Mouse (Mus musculus) liver, embryonic 15.5 days (tissue): ENCODE data around the gene Enkd1. TPM values are rescaled to one million over a fixed set of nuclear protein-coding genes. Genes with fewer than 3 reads are reported as not detected.

Experiments
- ATAC-seq: fragments of 200-750 bp; cut with Nextera tagmentation; 2 replicates; pipeline ENCODE4 v1.8.0; 2017; ENCODE audit warnings: moderate number of reproducible peaks, mild to moderate bottlenecking, moderate library complexity; ENCODE audit not compliant: insufficient read depth
- H3K27ac ChIP-seq: fragments of 300-500 bp; sonication (generic); replicated peaks from 2 replicates; pipeline ENCODE4 v1.5.1; 2015; ENCODE audit warnings: mild to moderate bottlenecking, inconsistent platforms
- H3K27me3 ChIP-seq: fragments of 300-500 bp; sonication (generic); 2 replicates; pipeline ENCODE4 v1.6.1; 2015; ENCODE audit warnings: mild to moderate bottlenecking, inconsistent platforms
- H3K36me3 ChIP-seq: fragments of 300-500 bp; sonication (generic); replicated peaks from 2 replicates; pipeline ENCODE4 v1.6.1; 2015; ENCODE audit warnings: moderate library complexity, mild to moderate bottlenecking, inconsistent platforms
- H3K4me1 ChIP-seq: fragments of 300-500 bp; sonication (generic); replicated peaks from 2 replicates; pipeline ENCODE4 v1.6.1; 2015; ENCODE audit warnings: inconsistent platforms
- H3K4me2 ChIP-seq: fragments of 300-500 bp; sonication (generic); 2 replicates; pipeline ENCODE4 v1.6.1; 2015; ENCODE audit warnings: moderate library complexity, mild to moderate bottlenecking, inconsistent platforms
- H3K4me3 ChIP-seq: fragments of 300-500 bp; sonication (generic); replicated peaks from 2 replicates; pipeline ENCODE4 v1.5.1; 2015; ENCODE audit warnings: mild to moderate bottlenecking, inconsistent platforms
- H3K9ac ChIP-seq: fragments of 300-500 bp; sonication (generic); 2 replicates; pipeline ENCODE4 v1.6.1; 2015; ENCODE audit warnings: moderate library complexity, mild to moderate bottlenecking, inconsistent platforms
- H3K9me3 ChIP-seq: fragments of 300-500 bp; sonication (generic); replicated peaks from 2 replicates; pipeline ENCODE4 v1.6.1; 2016; ENCODE audit warnings: inconsistent platforms
- WGBS: fragments of 180-500 bp; shearing (Covaris S2); methylation state at CpG from one replicate; pipeline ENCODE4 v1.1.7; 2015; ENCODE audit warnings: mixed read lengths; ENCODE audit not compliant: insufficient replicate concordance; 5-methylcytosine and 5-hydroxymethylcytosine counted together
- polyA plus RNA-seq: library from polyadenylated mRNA; unstranded; fragments of >200 nt; fragmentation: Nextera tagmentation; extraction: Ambion mirVana; gene quantifications from 2 replicates; pipeline ENCODE4 v1.2.1, GENCODE M21; 2015

Gene Enkd1
- polyA plus RNA-seq, result 4.4 and 5.2 TPM in 2 replicates

DNA sequence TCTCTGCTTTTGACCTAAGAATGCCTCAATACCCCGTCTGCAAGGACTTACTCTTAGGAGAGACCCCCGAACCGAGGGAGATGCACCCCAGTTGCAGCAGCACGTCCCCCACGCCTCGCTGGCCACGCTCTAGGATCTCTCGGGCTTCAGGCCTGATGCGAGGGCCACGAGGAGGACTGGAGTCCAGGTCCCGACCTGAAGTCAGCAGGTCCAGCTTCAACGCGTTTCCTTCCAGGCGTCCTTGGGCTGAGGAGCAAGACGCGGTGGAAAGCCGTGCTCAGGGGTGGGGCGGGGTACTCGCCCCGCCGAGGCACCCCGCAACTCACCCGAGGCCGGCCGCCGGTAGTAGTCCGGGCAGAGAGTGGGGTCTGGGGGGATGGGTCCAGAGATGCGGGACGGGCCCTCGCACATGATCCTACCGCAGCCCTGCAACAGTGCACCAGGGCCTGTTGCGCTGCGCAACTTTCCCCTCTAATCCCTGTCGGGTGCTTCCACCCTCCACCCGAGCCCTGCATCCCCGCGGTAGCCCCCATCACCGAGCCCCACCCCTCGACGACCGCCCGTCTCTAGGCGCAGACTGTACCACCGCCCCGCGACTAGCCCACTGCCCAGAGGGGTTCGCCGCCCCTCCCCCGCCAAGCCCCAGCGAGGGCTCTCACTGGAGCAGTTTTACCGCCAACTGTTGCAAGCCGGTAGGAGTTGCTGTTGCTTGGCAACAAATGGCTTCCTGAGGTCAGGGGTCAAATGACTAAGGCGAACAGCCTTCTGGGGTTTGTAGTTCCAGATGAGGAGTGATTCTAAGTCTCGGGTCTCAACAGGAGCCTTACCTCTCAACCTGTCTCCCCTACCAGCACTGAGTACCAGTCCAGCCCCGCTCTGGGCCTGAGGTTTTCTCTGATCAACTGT, at the start of gene Enkd1, which contains the start of gene 4933405L10Rik:
TSS of gene Enkd1 (minus strand) at position 713 of the 906 bp plus-strand sequence.
TSS of gene 4933405L10Rik (plus strand) at position 158 of the 906 bp plus-strand sequence.
- no peaks in the 10 kb centered on the region for H3K27me3 ChIP-seq
- peak; percentile 68 for ATAC-seq
- peak within 1 kb of the TSS; percentile 97 for H3K4me2 ChIP-seq
- no peak within 1 kb of the TSS; the same call in 1 of the 2 replicates for H3K27ac ChIP-seq
- peak within 1 kb of the TSS; percentile 62 for H3K9ac ChIP-seq
- peaks cover 24% of the 10 kb centered on the region for H3K4me1 ChIP-seq
- H3K9me3 ChIP-seq, result no peaks in the 10 kb centered on the region
- 1% methylated on average over 55 of the region's 55 CpGs for WGBS
- H3K36me3 ChIP-seq, result 0 out of 2 replicates have a peak, but pooled peaks cover 15% of the 10 kb centered on the region
- peak within 1 kb of the TSS; percentile 76 for H3K4me3 ChIP-seq

- WGBS, result 60% methylated on average over 2 of the region's 2 CpGs
- no peak overlapping the region for H3K27ac ChIP-seq
- peaks cover 29% of the 10 kb centered on the region for H3K4me1 ChIP-seq
- H3K36me3 ChIP-seq, result no peaks in the 10 kb centered on the region
- H3K9ac ChIP-seq, result no peak overlapping the region
- no peak for ATAC-seq
- H3K27me3 ChIP-seq, result no peaks in the 10 kb centered on the region; the same call in 1 of the 2 replicates
- no peak overlapping the region for H3K4me3 ChIP-seq
- no peak overlapping the region for H3K4me2 ChIP-seq
- no peaks in the 10 kb centered on the region for H3K9me3 ChIP-seq
These were observed 46.7 kb upstream of the Enkd1 start for GRCm38 (mm10) chr8:105754688-105755087.

DNA sequence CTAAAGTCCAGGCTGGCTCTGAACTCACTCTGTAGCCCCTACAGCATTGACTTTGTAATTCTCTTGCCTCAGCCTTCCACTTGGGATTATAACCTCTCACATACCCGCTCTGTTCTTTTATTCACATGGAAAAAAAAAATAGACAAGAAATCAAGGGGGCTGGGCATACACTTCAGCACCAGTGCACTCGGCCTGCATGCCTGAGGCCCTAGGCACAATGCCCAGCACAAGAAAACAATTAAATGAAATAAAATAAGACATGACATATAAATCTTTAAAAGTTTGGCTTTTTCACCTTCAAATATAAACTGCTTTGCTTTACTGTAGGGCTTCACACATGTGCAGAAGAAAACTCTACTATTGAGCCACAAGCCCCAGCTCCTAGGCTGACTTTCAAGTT, 45.9 kb upstream of the Enkd1 start:
- WGBS, result 73% methylated on average over 2 of the region's 2 CpGs
- H3K9me3 ChIP-seq, result no peaks in the 10 kb centered on the region
- H3K36me3 ChIP-seq, result no peaks in the 10 kb centered on the region

DNA sequence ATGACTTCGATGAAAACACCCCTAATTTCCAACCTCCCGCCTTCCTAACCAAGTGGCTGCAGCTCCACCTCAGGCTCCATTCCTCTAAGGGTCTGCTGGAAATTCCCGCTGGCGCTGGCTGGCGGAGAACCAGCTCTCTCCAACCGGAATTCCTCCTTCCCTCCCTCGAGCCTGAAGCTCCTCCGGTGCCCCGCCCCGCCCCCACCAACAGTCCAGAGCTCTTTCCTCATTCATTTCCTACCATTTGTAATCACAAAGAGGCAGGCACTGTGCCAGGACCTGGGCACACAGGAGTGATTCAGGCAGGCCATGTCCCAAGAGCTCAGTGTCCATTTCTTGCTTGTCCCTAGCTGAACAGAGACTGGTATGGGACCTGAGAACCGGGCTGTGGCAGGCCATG, 42.6 kb upstream of the Enkd1 start:
- H3K4me3 ChIP-seq, result no peak overlapping the region
- H3K36me3 ChIP-seq, result no peaks in the 10 kb centered on the region
- H3K4me2 ChIP-seq, result no peak overlapping the region
- H3K27me3 ChIP-seq, result no peaks in the 10 kb centered on the region; the same call in none of the 2 replicates
- no peak overlapping the region for H3K9ac ChIP-seq
- ATAC-seq, result no peak
- H3K4me1 ChIP-seq, result peaks cover 12% of the 10 kb centered on the region
- 40% methylated on average over 11 of the region's 11 CpGs for WGBS
- H3K9me3 ChIP-seq, result no peaks in the 10 kb centered on the region
- H3K27ac ChIP-seq, result no peak overlapping the region

More for the DNA sequence above, 45.9 kb upstream of the Enkd1 start:
- no peak overlapping the region for H3K4me2 ChIP-seq
- no peak overlapping the region for H3K4me3 ChIP-seq
- H3K9ac ChIP-seq, result no peak overlapping the region
- H3K4me1 ChIP-seq, result peaks cover 23% of the 10 kb centered on the region
- H3K27me3 ChIP-seq, result no peaks in the 10 kb centered on the region; the same call in 1 of the 2 replicates
- ATAC-seq, result no peak
- no peak overlapping the region for H3K27ac ChIP-seq

DNA sequence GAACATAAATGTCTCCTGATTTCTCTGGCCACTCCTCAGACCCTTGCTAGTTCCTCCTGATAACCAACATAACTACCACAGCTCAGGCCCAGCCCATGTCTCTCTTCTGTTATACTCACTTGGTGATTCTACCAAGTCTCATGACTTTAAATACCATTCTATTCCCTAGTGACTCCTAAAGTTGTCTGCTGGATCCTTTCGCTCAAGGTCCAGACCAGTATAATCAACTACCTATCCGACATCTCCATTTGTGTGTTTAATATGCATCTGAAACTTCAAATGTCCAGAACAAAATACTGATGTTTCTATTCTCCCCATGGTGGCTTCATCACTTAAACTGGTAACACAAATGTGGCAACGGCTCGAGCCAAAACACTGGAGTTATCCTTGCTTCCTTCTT, 35.3 kb upstream of the Enkd1 start:
- H3K9ac ChIP-seq, result no peak overlapping the region
- H3K4me1 ChIP-seq, result peaks cover 8% of the 10 kb centered on the region
- H3K36me3 ChIP-seq, result no peaks in the 10 kb centered on the region
- ATAC-seq, result no peak
- H3K4me3 ChIP-seq, result no peak overlapping the region
- no peaks in the 10 kb centered on the region for H3K9me3 ChIP-seq
- H3K27ac ChIP-seq, result no peak overlapping the region
- H3K27me3 ChIP-seq, result no peaks in the 10 kb centered on the region; the same call in 1 of the 2 replicates
- 68% methylated on average over 4 of the region's 4 CpGs for WGBS
- no peak overlapping the region for H3K4me2 ChIP-seq

DNA sequence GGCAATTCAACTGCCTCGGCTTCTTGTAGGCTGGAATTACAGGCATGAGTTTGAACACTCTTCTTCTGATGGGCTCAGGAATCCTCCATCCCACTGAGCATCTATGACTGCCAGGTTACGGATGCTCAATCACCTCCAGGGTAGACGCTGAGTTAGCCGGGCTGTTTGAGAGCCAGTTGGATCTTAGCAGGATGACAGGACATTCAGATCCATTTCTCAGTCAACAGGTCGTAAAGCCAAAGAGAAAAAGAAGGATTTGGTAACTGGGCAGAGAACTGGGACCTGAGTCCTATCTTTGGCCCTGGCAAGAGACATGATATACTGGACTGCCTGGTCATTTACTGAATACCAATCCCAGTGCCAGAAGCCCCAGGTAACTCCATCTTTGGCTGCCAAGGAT, 31.2 kb upstream of the Enkd1 start:
- no peaks in the 10 kb centered on the region for H3K36me3 ChIP-seq
- peaks cover 5% of the 10 kb centered on the region; the same call in 1 of the 2 replicates for H3K4me1 ChIP-seq
- no peak overlapping the region for H3K9ac ChIP-seq
- H3K4me3 ChIP-seq, result no peak overlapping the region
- no peak for ATAC-seq
- no peaks in the 10 kb centered on the region for H3K9me3 ChIP-seq
- WGBS, result 72% methylated on average over 5 of the region's 5 CpGs
- no peak overlapping the region for H3K4me2 ChIP-seq
- H3K27me3 ChIP-seq, result no peaks in the 10 kb centered on the region
- no peak overlapping the region for H3K27ac ChIP-seq

- Histone ChIP-seq H3K9ac (no peak overlapping the region), H3K4me2 (no peak overlapping the region), H3K36me3 (no peaks in the 10 kb centered on the region), H3K27ac (no peak overlapping the region), H3K27me3 (0 out of 2 replicates have a peak, but pooled peaks cover 5% of the 10 kb centered on the region), H3K4me3 (no peak overlapping the region), H3K9me3 (no peaks in the 10 kb centered on the region), H3K4me1 (peaks cover 9% of the 10 kb centered on the region)
- 35% methylated on average over 5 of the region's 5 CpGs for WGBS
- 0 out of 2 replicates have a peak, but pooled peaks have one; percentile 25 for ATAC-seq
These were observed 24.2 kb upstream of the Enkd1 start for GRCm38 (mm10) chr8:105732186-105732585.

GRCm38 (mm10) chr8:105727397-105728124, 19.6 kb upstream of the Enkd1 start:
- Histone ChIP-seq H3K27me3 (no peaks in the 10 kb centered on the region), H3K36me3 (no peaks in the 10 kb centered on the region), H3K9me3 (no peaks in the 10 kb centered on the region), H3K4me3 (no peak overlapping the region), H3K4me2 (no peak overlapping the region), H3K27ac (no peak overlapping the region), H3K9ac (no peak overlapping the region), H3K4me1 (peaks cover 9% of the 10 kb centered on the region)
- ATAC-seq, result peak; percentile 58
- WGBS, result 37% methylated on average over 18 of the region's 18 CpGs

GRCm38 (mm10) chr8:105725726-105726125, 17.7 kb upstream of the Enkd1 start:
- H3K9ac ChIP-seq, result no peak overlapping the region
- no peak overlapping the region for H3K4me2 ChIP-seq
- H3K36me3 ChIP-seq, result no peaks in the 10 kb centered on the region
- ATAC-seq, result no peak
- H3K27ac ChIP-seq, result no peak overlapping the region
- no peak overlapping the region for H3K4me3 ChIP-seq
- H3K9me3 ChIP-seq, result no peaks in the 10 kb centered on the region
- no peaks in the 10 kb centered on the region for H3K27me3 ChIP-seq
- no peaks in the 10 kb centered on the region for H3K4me1 ChIP-seq
- WGBS, result 58% methylated on average over 5 of the region's 5 CpGs

DNA sequence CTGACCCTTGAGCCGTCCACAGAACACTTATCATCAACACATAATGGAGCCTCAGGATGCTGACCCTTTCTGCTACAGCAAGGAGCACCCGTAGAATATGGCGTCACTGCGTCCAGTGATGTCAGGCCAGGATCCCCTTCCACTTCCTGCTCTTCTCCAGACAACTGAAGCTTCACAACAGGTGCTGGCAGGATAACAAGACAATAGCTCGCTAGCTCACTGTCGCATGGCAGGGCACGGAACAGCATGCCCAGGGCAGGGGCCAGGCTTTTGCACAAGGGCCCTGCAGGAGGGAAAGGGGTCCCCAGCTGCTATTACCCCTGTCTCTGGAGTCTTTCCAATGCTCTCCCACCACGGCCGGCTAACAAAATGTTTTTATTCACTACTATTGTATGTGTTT, 14.9 kb upstream of the Enkd1 start:
- H3K4me3 ChIP-seq, result no peak overlapping the region
- no peak for ATAC-seq
- H3K4me1 ChIP-seq, result no peaks in the 10 kb centered on the region
- no peaks in the 10 kb centered on the region for H3K36me3 ChIP-seq
- no peak overlapping the region for H3K27ac ChIP-seq
- no peak overlapping the region for H3K4me2 ChIP-seq
- whole genome bisulfite sequencing, result 78% methylated on average over 9 of the region's 9 CpGs
- H3K9me3 ChIP-seq, result no peaks in the 10 kb centered on the region
- H3K27me3 ChIP-seq, result no peaks in the 10 kb centered on the region
- no peak overlapping the region for H3K9ac ChIP-seq

DNA sequence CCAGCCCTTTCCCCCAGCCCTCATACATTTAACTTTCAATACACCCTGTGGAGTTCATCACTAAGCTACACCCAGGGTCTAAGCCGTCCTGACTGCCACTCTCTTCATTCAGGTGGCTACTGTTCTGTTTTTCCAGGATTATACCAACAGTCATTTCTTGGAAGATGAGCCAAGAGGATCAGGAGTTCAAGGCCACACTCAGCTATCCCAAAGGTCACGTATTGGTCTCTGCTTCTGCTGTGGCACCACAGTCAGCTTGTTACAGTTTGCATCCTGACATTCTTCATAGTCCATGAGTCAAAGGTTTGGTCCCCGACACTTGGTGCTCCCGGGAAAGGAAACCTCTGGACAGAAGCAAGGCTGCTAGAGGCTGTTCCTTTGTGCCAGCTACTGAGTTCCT, 11.6 kb upstream of the Enkd1 start:
- H3K9me3 ChIP-seq, result no peaks in the 10 kb centered on the region
- no peaks in the 10 kb centered on the region for H3K27me3 ChIP-seq
- H3K4me3 ChIP-seq, result no peak overlapping the region
- H3K27ac ChIP-seq, result no peak overlapping the region
- H3K4me2 ChIP-seq, result no peak overlapping the region
- H3K36me3 ChIP-seq, result no peaks in the 10 kb centered on the region
- ATAC-seq, result no peak
- peaks cover 6% of the 10 kb centered on the region; the same call in 1 of the 2 replicates for H3K4me1 ChIP-seq
- WGBS, result 69% methylated on average over 4 of the region's 4 CpGs
- H3K9ac ChIP-seq, result no peak overlapping the region
